Mouse (Mus musculus) lung, postnatal 10 days (tissue): ENCODE data around the gene Lpp.

Experiments used
- DNase-seq: peaks from one replicate; pipeline ENCODE4 v3.0.0; 2021

The Lpp gene

DNA sequence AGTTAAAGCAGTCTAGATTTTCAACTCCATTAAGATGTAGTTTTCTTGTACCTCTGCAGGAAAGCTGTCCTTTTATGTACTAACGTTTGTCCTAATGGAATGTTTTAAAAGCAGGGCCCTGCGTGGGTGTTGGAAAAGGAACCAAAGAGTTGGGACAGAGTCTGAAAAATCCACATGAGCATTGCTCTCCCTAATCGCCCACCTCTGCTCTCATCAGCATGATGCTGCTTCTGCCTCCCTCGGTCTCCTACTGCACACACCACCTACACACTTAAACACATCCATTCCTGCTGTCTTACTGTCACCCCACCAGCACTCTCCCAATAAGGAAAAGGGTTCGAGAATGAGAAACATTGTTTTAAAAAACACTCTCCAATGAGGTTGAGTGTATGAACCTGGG lies 501.9 kb downstream of the Lpp start:
- DNase-seq = no peak

DNA sequence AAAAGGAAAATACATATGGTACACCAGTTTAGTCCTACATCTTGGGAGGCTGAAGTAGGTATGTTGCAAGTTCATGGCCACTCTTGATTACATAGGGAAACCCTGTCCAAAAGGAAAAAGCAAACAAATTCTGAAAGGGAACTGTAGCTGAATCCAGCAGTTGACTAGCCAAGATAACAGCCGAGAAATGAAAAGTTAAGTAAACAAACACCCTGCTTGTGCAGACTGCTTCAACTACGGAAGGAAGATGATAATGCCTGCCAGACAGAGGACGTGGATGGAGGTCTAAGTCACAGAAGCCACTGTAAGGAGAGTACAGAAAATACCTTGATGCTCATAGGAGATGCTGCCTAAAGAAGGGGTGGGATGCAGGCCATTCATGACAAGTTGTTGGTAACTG lies 504.3 kb downstream of the Lpp start:
- peak; percentile 33 for DNase-seq

- DNase-seq = peak; percentile 6
Measured at GRCm38 (mm10) chr16:24900241-24900796, 507.0 kb downstream of the Lpp start.

- DNase-seq = no peak
Measured at GRCm38 (mm10) chr16:24901139-24901859, 508.0 kb downstream of the Lpp start.

- DNase-seq = peak; percentile 18
Measured at GRCm38 (mm10) chr16:24902111-24902510, 508.8 kb downstream of the Lpp start.

- peak; percentile 20 for DNase-seq
Measured at GRCm38 (mm10) chr16:24908926-24909325, 515.6 kb downstream of the Lpp start.

DNA sequence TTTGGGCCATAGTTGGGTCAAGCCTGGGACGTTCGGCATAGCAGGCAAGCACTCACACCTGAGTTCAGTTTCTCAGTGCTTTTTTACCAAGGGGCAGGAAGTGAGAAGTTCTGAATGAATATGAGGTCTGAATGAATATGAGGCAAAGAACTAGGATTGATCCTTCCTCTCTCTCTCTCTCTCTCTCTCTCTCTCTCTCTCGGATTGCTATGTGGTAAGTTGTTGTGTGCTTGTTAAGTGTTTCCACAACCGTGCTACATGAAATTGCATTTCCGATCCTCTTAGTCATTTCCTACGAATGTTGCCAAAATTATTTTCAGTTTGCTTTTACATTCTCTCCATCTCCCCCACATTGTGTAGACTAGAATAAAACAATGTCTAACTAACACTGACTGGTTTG lies 517.0 kb downstream of the Lpp start:
- DNase-seq = no peak

DNA sequence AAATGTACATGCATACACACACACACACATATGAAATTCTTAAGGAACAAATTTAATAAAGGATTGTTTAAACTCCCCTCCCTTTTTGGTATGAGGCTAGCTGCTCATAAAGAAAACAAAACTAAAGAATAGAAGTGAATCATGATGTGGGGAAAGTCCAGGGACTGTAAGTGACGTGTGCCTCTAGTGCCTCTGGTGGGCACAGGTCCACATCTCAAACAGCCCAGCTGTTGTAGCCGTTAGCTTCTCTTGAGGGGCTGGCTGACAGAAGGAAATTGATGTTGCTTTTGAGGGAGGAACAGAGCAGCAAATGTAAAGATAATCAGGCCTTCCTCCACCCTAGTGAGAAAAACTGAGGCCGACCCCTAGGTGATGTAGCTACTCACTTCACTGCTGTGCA lies 517.5 kb downstream of the Lpp start:
- peak; percentile 51 for DNase-seq

DNA sequence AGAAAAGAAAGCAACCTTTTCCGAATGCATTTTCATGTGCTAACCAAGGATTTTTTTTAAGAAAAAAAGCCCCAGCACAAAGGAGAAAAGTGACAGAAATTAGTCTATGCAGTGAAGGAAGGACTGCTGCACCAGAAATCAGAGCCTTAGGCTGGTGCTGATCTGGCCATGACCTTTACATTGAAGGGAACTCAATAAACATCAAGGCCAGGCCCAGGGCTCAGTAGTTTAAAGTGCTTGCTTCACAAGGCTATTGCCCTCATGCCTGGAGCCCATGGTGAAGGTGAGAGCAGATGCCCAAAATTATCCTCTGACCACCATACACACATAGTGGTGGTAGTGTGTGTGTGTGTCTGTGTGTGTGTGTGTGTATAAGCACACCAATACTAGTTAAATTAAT lies 519.1 kb downstream of the Lpp start:
- no peak for DNase-seq

GRCm38 (mm10) chr16:24913021-24913420 lies 519.7 kb downstream of the Lpp start:
- DNase-seq = no peak

DNA sequence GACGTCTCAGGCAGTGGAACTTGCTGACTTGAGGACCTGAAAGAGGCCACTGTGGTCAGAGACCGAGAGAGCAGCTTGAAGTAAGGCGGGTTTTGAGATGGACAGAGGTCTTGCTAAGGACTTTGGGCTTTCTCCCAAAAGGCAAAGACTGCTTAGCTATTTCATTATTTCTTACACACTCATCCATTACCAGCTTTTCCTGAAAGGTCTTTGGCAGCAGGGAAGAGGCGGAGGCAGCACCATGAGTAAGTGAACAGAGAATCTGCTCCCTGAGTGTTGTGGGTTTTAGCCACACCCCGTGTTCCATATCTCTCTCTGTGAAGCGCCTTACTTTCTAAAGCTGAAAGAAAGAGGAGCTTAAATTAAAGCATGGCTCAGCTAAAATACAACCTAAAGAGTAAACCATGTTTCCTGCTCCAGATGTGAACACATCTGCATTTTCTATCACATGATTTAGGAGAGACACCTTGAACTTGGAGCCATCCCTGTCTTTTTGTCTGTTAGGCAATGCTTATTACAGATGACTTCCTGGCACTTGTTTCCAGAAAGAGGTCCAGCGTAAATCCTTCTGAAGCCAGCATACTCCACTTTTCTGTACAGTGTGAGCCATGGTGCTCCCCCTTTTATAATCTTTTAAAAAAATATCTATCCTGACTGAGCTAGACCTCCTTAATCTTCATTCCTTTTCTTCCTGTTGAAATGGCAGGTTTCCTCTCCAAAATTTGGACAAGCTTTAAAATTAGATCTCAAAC lies 520.5 kb downstream of the Lpp start:
- peak; percentile 62 for DNase-seq

DNA sequence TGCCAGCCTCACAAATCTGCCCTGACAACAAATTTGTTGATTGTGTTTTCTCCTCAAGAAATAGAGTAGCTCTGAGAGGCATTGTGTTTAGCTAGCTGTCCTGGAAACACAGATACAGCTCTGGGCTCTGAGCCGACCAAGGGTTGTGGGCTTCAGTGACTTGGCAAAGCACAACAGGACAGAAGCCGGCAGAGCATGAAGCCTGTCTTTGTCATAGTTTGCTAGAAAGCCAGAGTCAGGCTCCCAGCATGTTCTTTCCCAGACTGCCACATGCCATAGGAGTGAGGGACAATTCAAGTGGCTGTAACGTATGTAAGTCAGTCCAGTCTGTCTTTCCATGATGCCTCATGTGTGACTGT lies 521.1 kb downstream of the Lpp start:
- peak; percentile 78 for DNase-seq

DNA sequence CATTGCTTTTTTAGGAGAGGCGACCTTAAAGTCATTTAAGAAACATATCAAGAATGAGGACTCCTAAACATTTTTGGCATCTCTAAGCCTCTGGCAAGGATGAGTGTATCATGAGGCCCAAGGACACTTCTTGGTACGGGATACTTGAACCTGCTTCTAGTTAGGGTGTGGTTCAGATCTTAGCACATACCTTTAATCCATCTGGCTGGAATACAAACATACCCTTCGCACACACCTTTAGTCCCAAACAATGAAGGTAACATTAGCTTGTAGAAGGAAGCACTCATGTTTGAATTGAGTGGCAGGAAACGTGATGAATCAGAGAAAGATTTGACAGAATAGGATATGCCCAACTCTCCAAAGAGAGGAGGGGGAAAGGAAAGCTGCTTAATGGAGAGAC lies 522.2 kb downstream of the Lpp start:
- DNase-seq = no peak

- no peak for DNase-seq
Measured at GRCm38 (mm10) chr16:24919349-24920012, 526.2 kb downstream of the Lpp start.

GRCm38 (mm10) chr16:24930070-24930469 lies 536.8 kb downstream of the Lpp start:
- no peak for DNase-seq

DNA sequence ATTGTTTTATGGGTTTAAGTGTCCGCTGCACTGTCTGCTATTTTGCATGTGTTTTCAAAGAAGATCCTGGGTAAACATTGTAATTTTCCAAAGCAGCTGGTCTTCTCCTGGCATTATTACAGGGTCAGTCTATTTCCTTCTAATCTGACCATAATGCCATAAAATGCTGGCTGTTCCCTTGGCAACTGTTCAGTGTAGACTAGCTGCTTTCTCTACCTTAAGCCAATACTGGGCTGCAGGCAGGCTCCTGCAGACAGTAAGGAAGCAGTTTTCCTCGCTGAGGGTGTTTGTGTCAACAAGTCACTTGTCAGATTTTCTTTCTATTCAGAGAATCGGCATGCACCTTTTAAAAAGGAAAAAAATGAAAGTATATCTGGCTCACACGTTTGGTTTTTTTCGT lies 537.3 kb downstream of the Lpp start:
- no peak for DNase-seq

GRCm38 (mm10) chr16:24932816-24933215 lies 539.5 kb downstream of the Lpp start:
- no peak for DNase-seq

- peak; percentile 35 for DNase-seq
Measured at GRCm38 (mm10) chr16:24933691-24934090, 540.4 kb downstream of the Lpp start.

GRCm38 (mm10) chr16:24941306-24942160 lies 548.2 kb downstream of the Lpp start:
- DNase-seq = no peak

DNA sequence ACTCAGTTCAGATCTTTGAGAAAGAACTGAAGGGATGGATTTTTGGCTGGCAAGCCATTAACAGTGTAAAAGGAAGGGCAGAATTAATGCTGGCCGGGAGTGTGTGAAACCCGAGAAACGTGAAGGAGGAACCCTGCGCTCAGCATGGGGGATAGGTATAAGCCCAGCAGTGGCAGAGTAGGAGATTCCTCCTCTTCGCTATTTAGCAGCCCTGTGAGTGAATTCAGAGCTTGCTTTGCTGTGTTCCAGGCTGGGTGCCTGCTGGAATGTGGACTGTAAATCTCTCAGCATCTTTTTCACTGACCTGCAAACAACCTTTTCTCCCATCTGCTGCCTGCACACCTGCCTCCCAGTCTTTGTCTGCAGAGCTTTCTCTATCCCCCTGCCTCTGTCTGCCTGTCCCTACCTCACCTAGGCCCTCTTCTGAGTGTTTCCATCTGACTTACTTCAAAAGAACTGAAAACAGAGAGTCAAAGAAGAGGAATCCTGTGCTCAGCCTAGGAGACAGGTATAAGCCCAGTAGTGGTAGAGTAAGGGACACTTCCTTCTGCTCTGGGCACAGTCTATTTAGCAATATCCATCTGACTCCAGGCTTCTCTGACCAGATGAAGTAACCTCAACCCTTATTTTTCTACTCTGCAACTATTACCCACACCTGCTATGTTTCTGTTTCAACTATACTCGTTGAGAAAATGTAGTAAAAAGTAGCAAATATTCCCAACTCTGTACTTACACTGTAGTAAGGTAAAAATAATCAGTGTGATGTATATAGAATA lies 550.4 kb downstream of the Lpp start:
- DNase-seq = no peak

GRCm38 (mm10) chr16:24946356-24946755 lies 553.0 kb downstream of the Lpp start:
- no peak for DNase-seq

- no peak for DNase-seq
Measured at GRCm38 (mm10) chr16:24947485-24947884, 554.2 kb downstream of the Lpp start.
